Mouse (Mus musculus) left cerebral cortex, postnatal 10 days (tissue): Measurements from ENCODE around the gene Rph3a. TPM values are rescaled to one million over a fixed set of nuclear protein-coding genes. Genes with fewer than 3 reads are reported as not detected.
"Not testable (repeated sequence)": the region's sequence is repeated elsewhere in the genome, so short reads cannot be mapped to it uniquely, and the experiment has no call there.

ENCODE experiments used
- DNase-seq, 2 experiments: peaks; one replicate each; pipeline ENCODE4 v3.0.0; 2021 to 2022; ENCODE audit warnings: low spot score in 2 of 2, mixed read lengths in 1 of 2; ENCODE audit errors: extremely low spot score in 1 of 2
- intact Hi-C: fragments of 180-260 bp; cut with DNase I; formaldehyde crosslinking; loops from one replicate; pipeline ENCODE4 v1.15.1; 2025
- total RNA-seq, 2 experiments: library from RNA; stranded (reverse); gene quantifications; 2 replicates each; pipeline ENCODE4 v1.2.3; 2021

Gene Rph3a
- total RNA-seq, 2 experiments from 2014 or later: 188 to 210 TPM

GRCm38 (mm10) chr5:120926311-120926710 lies 83.6 kb downstream of the Rph3a start:
- DNase-seq, intact Hi-C loops: not testable (repeated sequence)

- DNase-seq, intact Hi-C loops: not testable (repeated sequence)
These were observed 85.4 kb downstream of the Rph3a start for GRCm38 (mm10) chr5:120924520-120924919.

GRCm38 (mm10) chr5:120923969-120924368 lies 85.9 kb downstream of the Rph3a start:
- intact Hi-C loops: no loop called here
- DNase-seq: no peak

GRCm38 (mm10) chr5:120920296-120920695 lies 89.6 kb downstream of the Rph3a start:
- DNase-seq: no peak
- intact Hi-C loops: no loop called here

GRCm38 (mm10) chr5:120919156-120919935 lies 90.5 kb downstream of the Rph3a start:
- intact Hi-C loops, DNase-seq: not testable (repeated sequence)

GRCm38 (mm10) chr5:120914204-120914603 lies 95.7 kb downstream of the Rph3a start, which contains the start of gene Oas1d:
Gene Oas1d, plus strand, starts transcription at chr5:120914536.
- intact Hi-C loops: not testable (repeated sequence)

GRCm38 (mm10) chr5:120908196-120908920 lies 101.5 kb downstream of the Rph3a start:
- DNase-seq: no peak
- intact Hi-C loops: no loop called here

More at GRCm38 (mm10) chr5:120914204-120914603, 95.7 kb downstream of the Rph3a start, which contains the start of gene Oas1d:
- DNase-seq: not testable (repeated sequence)

- intact Hi-C loops, DNase-seq: not testable (repeated sequence)
These were observed 102.8 kb downstream of the Rph3a start, which contains the start of gene Oas1a for GRCm38 (mm10) chr5:120906791-120907733. Gene Oas1a, minus strand, starts transcription at chr5:120907521.

- no peak for DNase-seq
- intact Hi-C loops: loop anchor here (5.0 kb wide), 1 partner anchor 35 kb away; no protein-coding TSS in a partner anchor
These were observed 107.8 kb downstream of the Rph3a start for GRCm38 (mm10) chr5:120902056-120902455.

- intact Hi-C loops: loop anchor here (5.0 kb wide), 1 partner anchor 33 kb away; no protein-coding TSS in a partner anchor
- no peak for DNase-seq
These were observed 109.2 kb downstream of the Rph3a start for GRCm38 (mm10) chr5:120900666-120901065.

GRCm38 (mm10) chr5:120898726-120899125 lies 111.2 kb downstream of the Rph3a start:
- DNase-seq: no peak
- intact Hi-C loops: loop anchor here (2.0 kb wide), 1 partner anchor 20 kb away; no protein-coding TSS in a partner anchor

- no peak for DNase-seq
- intact Hi-C loops: loop anchor here (2.0 kb wide), 1 partner anchor 20 kb away; no protein-coding TSS in a partner anchor
These were observed 111.6 kb downstream of the Rph3a start for GRCm38 (mm10) chr5:120898307-120898706.

- intact Hi-C loops: no loop called here
- no peak for DNase-seq
These were observed 114.5 kb downstream of the Rph3a start for GRCm38 (mm10) chr5:120895231-120895900.

GRCm38 (mm10) chr5:120894692-120895091 lies 115.2 kb downstream of the Rph3a start:
- DNase-seq, intact Hi-C loops: not testable (repeated sequence)

- intact Hi-C loops, DNase-seq: not testable (repeated sequence)
These were observed 116.0 kb downstream of the Rph3a start for GRCm38 (mm10) chr5:120893866-120894265.

GRCm38 (mm10) chr5:120892243-120892660 lies 117.6 kb downstream of the Rph3a start:
- intact Hi-C loops: no loop called here
- DNase-seq: no peak

GRCm38 (mm10) chr5:120891566-120892242 lies 118.2 kb downstream of the Rph3a start:
- intact Hi-C loops, DNase-seq: not testable (repeated sequence)
